Mouse (Mus musculus): ENCODE data around the gene C2cd3. TPM values are rescaled to one million over a fixed set of nuclear protein-coding genes. Genes with fewer than 3 reads are reported as not detected.

The C2cd3 gene
- polyA plus RNA-seq, 1 experiment from 2014 or later = 19.3 TPM

DNA sequence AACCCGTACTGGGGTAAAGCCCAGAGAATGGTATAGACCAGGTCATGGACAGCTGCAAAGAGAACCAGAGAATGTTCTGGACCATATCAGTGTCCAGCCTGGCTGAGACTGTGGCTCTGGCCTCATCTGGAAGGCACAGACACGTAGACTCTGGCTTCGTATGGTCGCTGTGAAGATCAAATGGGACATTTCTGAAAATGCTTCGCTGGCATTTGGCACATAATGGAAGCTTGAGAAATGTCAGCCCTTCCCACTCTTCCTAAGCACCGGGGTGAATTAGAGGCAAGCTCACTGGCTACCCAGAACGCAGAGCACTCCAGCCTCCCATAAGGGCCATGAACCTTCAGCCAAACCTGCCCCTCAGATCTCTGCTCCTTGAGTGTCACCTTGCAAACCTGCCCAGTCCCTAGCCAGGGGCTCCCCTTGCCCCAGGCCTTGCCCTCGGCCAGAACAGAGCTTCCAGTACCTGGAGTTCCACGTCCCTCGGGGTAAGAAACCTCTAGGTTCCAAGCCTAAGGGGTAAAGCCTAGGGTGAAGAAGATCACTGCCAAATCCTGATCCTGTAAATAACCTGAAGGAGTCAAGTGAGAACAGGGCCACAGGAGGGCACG, 98.9 kb downstream of the C2cd3 start:
- ATAC-seq (ENCODE audit: insufficient number of reproducible peaks, insufficient read depth, low FRiP score, low read depth) = no peak
- Histone ChIP-seq H3K4me2 (ENCODE audit: low read length) (no peak overlapping the region), H3K36me3 (ENCODE audit: control insufficient read depth, insufficient read depth, low read length) (peaks cover 8% of the 10 kb centered on the region), H3K4me1 (ENCODE audit: control insufficient read depth in 2 of 2, insufficient read depth in 2 of 2, low read length in 2 of 2) (peaks cover 33 to 34% of the 10 kb centered on the region in 2 experiments), H3K27me3 (ENCODE audit: control insufficient read depth, insufficient read depth, low read length) (no peaks in the 10 kb centered on the region), H3K9me3 (ENCODE audit: control insufficient read depth, low read length) (no peaks in the 10 kb centered on the region), H3K9ac (ENCODE audit: low read length) (no peak overlapping the region), H3K4me3 (ENCODE audit: control insufficient read depth in 1 of 2, insufficient read depth in 1 of 2, low read depth in 1 of 2, low read length in 2 of 2) (no peak overlapping the region), H3K27ac (replicated peaks in 1 of 2; ENCODE audit: control insufficient read depth in 1 of 2, insufficient read depth in 1 of 2, low read depth in 2 of 2, low read length in 2 of 2) (no peak overlapping the region; a peak in 1 of 4 replicates)
- 87% methylated on average over 11 of the region's 11 CpGs for whole genome bisulfite sequencing

DNA sequence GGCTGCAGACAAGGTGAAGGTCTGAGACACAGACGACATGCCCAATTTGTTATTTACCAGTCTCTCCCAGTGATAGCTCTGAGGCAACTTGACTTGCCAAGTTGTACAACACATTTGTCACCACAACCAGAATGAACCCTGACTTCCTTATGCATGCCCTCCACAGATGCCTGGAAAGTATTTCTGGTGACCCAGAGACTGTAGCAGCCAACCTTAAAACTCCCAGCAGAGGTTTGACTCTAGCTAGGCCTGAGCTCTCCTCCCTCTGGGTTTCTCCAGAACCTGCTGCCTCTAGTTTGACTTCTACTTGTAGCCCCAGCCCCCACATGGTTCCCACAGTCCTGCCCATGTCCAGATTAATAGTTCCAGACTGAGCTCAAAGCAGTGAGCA, 99.4 kb downstream of the C2cd3 start:
- H3K9ac ChIP-seq (ENCODE audit: low read length) = no peak overlapping the region
- WGBS = 93% methylated on average over 1 of the region's 1 CpGs
- H3K4me3 ChIP-seq (ENCODE audit: control insufficient read depth in 1 of 2, insufficient read depth in 1 of 2, low read depth in 1 of 2, low read length in 2 of 2) = no peak overlapping the region
- ATAC-seq (ENCODE audit: insufficient number of reproducible peaks, insufficient read depth, low FRiP score, low read depth) = no peak
- peaks cover 28 to 32% of the 10 kb centered on the region in 2 experiments for H3K4me1 ChIP-seq (ENCODE audit: control insufficient read depth in 2 of 2, insufficient read depth in 2 of 2, low read length in 2 of 2)
- no peaks in the 10 kb centered on the region for H3K9me3 ChIP-seq (ENCODE audit: control insufficient read depth, low read length)
- H3K27me3 ChIP-seq (ENCODE audit: control insufficient read depth, insufficient read depth, low read length) = no peaks in the 10 kb centered on the region
- no peak overlapping the region for H3K4me2 ChIP-seq (ENCODE audit: low read length)
- peaks cover 8% of the 10 kb centered on the region for H3K36me3 ChIP-seq (ENCODE audit: control insufficient read depth, insufficient read depth, low read length)
- no peak overlapping the region; a peak in 1 of 4 replicates for H3K27ac ChIP-seq (replicated peaks in 1 of 2; ENCODE audit: control insufficient read depth in 1 of 2, insufficient read depth in 1 of 2, low read depth in 2 of 2, low read length in 2 of 2)

DNA sequence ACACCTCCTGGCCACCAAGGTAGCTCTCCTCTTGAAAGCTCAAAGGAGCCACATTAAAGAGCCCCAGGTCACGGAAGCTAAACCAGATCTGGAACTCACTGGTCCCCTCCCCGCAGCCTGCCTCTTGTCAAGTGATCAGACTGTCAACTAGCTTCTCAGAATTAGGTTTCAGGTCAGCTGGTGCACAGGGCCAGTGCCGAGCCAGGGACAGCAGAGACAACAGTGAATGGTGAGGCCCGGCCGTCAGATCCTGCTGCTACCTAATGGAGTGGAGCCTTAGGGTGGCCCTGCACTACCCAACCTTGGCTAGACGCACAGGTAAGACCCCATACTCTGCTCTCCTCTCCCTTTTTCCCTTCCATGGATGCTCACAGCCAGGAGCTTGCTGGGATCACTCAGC, 100.7 kb downstream of the C2cd3 start, which contains the start of gene Ucp3:
Gene Ucp3, plus strand, starts transcription at position 214 of the 400 bp plus-strand sequence.
- H3K27me3 ChIP-seq (ENCODE audit: control insufficient read depth, insufficient read depth, low read length) = no peaks in the 10 kb centered on the region
- peaks cover 8% of the 10 kb centered on the region for H3K36me3 ChIP-seq (ENCODE audit: control insufficient read depth, insufficient read depth, low read length)
- peaks cover 18 to 24% of the 10 kb centered on the region in 2 experiments for H3K4me1 ChIP-seq (ENCODE audit: control insufficient read depth in 2 of 2, insufficient read depth in 2 of 2, low read length in 2 of 2)
- H3K9me3 ChIP-seq (ENCODE audit: control insufficient read depth, low read length) = no peaks in the 10 kb centered on the region
- H3K4me2 ChIP-seq (ENCODE audit: low read length) = no peak within 1 kb of the TSS
- H3K9ac ChIP-seq (ENCODE audit: low read length) = no peak within 1 kb of the TSS
- H3K4me3 ChIP-seq (ENCODE audit: control insufficient read depth in 1 of 2, insufficient read depth in 1 of 2, low read depth in 1 of 2, low read length in 2 of 2) = no peak within 1 kb of the TSS
- no peak for ATAC-seq (ENCODE audit: insufficient number of reproducible peaks, insufficient read depth, low FRiP score, low read depth)
- no peak within 1 kb of the TSS for H3K27ac ChIP-seq (replicated peaks in 1 of 2; ENCODE audit: control insufficient read depth in 1 of 2, insufficient read depth in 1 of 2, low read depth in 2 of 2, low read length in 2 of 2)
- 60% methylated on average over 6 of the region's 6 CpGs for WGBS

DNA sequence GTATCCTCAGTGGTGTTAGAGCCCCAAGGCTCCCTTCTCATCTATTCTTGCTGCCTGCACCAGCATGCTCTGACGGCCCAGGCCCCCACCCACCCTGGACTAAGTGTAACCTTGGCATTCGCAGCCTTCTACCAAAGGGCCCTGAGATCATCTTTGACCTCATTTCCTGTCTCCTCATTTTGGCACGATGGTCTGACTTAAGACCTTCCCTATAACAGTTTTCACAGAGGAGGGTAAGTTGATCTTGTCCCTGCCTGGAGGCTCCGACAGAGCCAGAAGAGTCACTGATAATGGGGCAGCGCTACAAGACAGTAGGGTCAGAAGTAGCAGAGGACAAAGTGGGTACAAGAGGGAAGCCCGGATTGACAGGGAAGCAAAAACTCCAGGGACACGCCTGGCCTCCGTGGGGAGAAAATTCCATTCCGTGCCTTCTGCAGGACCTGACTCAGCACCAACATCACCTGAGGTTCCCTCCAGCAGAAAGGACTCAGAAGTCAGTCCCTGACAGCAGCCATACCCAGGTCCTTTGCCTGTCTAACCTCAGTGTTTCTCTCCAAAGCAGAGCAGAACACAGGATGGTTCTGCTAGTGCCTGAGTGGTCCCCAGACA, 101.9 kb downstream of the C2cd3 start:
- ATAC-seq (ENCODE audit: insufficient number of reproducible peaks, insufficient read depth, low FRiP score, low read depth) = no peak
- Histone ChIP-seq H3K27ac (replicated peaks in 1 of 2; ENCODE audit: control insufficient read depth in 1 of 2, insufficient read depth in 1 of 2, low read depth in 2 of 2, low read length in 2 of 2) (no peak overlapping the region), H3K4me3 (ENCODE audit: control insufficient read depth in 1 of 2, insufficient read depth in 1 of 2, low read depth in 1 of 2, low read length in 2 of 2) (no peak overlapping the region), H3K9me3 (ENCODE audit: control insufficient read depth, low read length) (no peaks in the 10 kb centered on the region), H3K36me3 (ENCODE audit: control insufficient read depth, insufficient read depth, low read length) (peaks cover 8% of the 10 kb centered on the region), H3K4me2 (ENCODE audit: low read length) (no peak overlapping the region), H3K9ac (ENCODE audit: low read length) (no peak overlapping the region), H3K4me1 (ENCODE audit: control insufficient read depth in 2 of 2, insufficient read depth in 2 of 2, low read length in 2 of 2) (peaks cover 15 to 21% of the 10 kb centered on the region in 2 experiments), H3K27me3 (ENCODE audit: control insufficient read depth, insufficient read depth, low read length) (no peaks in the 10 kb centered on the region)
- WGBS = 53% methylated on average over 9 of the region's 9 CpGs

DNA sequence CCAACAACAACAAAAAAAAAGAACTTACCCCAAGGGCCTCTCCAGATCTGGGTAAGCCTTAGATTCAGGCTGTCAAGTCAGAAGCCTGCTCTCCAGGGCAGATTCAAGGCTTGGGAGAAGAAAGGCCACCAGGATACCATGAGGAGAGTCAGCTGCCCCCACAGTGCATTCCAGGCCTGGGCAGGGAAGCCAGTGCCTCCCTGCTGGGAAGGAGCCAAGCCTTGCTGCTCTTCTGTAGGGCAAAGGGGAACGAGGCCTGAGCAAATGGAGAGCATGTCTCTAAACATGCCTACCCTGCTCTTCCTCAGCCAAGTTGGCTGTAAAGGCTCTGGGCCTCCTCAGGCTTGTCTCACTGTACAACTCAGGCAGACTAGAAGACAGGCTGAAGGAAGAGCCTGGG, 102.6 kb downstream of the C2cd3 start:
- 22% methylated on average over 1 of the region's 1 CpGs for WGBS
- H3K9ac ChIP-seq (ENCODE audit: low read length) = no peak overlapping the region

DNA sequence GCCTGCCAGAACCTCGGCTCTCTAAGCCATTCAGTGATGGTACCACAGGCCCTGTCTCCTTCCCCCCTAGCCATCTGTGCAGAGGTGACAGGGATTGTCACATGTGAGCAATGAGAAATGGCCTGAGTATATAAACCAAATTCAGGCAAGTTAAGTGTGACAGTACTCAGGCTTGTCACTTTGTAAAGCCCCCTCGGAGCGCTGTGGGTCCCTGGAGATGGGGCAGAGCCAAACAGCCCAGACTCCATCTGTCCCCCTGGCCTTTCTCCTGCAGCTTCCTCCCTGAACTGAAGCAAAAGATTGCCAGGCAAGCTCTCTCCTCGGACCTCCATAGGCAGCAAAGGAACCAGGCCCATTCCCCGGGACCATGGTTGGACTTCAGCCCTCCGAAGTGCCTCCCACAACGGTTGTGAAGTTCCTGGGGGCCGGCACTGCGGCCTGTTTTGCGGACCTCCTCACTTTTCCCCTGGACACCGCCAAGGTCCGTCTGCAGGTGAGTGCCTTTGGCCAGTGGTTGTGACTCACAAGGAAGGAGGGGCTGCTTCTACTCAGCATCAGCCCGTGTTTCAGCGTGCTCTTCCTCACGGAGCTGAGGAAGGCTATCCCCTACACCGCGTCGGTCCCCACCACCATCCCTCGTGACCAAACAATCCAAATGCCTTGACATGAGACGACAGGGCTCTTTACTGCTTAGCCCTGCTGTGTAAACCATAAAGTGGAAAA, 107.2 kb downstream of the C2cd3 start:
- Histone ChIP-seq H3K27me3 (ENCODE audit: control insufficient read depth, insufficient read depth, low read length) (no peaks in the 10 kb centered on the region), H3K4me1 (ENCODE audit: control insufficient read depth in 2 of 2, insufficient read depth in 2 of 2, low read length in 2 of 2) (peaks cover 7 to 10% of the 10 kb centered on the region in 2 experiments), H3K9ac (ENCODE audit: low read length) (no peak overlapping the region), H3K4me2 (ENCODE audit: low read length) (no peak overlapping the region), H3K4me3 (ENCODE audit: control insufficient read depth in 1 of 2, insufficient read depth in 1 of 2, low read depth in 1 of 2, low read length in 2 of 2) (no peak overlapping the region), H3K9me3 (ENCODE audit: control insufficient read depth, low read length) (no peaks in the 10 kb centered on the region), H3K27ac (replicated peaks in 1 of 2; ENCODE audit: control insufficient read depth in 1 of 2, insufficient read depth in 1 of 2, low read depth in 2 of 2, low read length in 2 of 2) (no peak overlapping the region), H3K36me3 (ENCODE audit: control insufficient read depth, insufficient read depth, low read length) (no peaks in the 10 kb centered on the region)
- no peak for ATAC-seq (ENCODE audit: insufficient number of reproducible peaks, insufficient read depth, low FRiP score, low read depth)
- 75% methylated on average over 20 of the region's 20 CpGs for WGBS

More for the DNA sequence above, 102.6 kb downstream of the C2cd3 start:
- peaks cover 15 to 19% of the 10 kb centered on the region in 2 experiments for H3K4me1 ChIP-seq (ENCODE audit: control insufficient read depth in 2 of 2, insufficient read depth in 2 of 2, low read length in 2 of 2)
- ATAC-seq (ENCODE audit: insufficient number of reproducible peaks, insufficient read depth, low FRiP score, low read depth) = peak; percentile 45; the same call in 1 of the 2 replicates
- H3K27me3 ChIP-seq (ENCODE audit: control insufficient read depth, insufficient read depth, low read length) = no peaks in the 10 kb centered on the region
- no peak overlapping the region for H3K4me3 ChIP-seq (ENCODE audit: control insufficient read depth in 1 of 2, insufficient read depth in 1 of 2, low read depth in 1 of 2, low read length in 2 of 2)
- no peaks in the 10 kb centered on the region for H3K9me3 ChIP-seq (ENCODE audit: control insufficient read depth, low read length)
- H3K27ac ChIP-seq (replicated peaks in 1 of 2; ENCODE audit: control insufficient read depth in 1 of 2, insufficient read depth in 1 of 2, low read depth in 2 of 2, low read length in 2 of 2) = peak overlapping the region; percentile 20 to 50; a peak in 1 of 4 replicates
- H3K4me2 ChIP-seq (ENCODE audit: low read length) = no peak overlapping the region
- peaks cover under 1% of the 10 kb centered on the region for H3K36me3 ChIP-seq (ENCODE audit: control insufficient read depth, insufficient read depth, low read length)

DNA sequence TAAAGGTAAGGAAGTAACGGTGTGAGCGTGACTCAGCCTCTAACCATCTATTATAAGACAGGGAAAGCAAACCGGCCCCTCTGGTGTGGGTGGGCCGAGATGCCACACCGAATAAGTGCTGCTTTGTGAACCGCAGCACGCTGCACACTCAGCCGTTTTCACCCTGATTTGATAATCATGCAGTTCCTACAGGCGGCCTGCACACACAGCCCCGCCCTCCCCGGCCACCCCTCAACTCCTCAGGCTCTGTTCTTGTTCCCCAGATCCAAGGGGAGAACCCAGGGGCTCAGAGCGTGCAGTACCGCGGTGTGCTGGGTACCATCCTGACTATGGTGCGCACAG, 107.8 kb downstream of the C2cd3 start:
- Histone ChIP-seq H3K9me3 (ENCODE audit: control insufficient read depth, low read length) (no peaks in the 10 kb centered on the region), H3K36me3 (ENCODE audit: control insufficient read depth, insufficient read depth, low read length) (no peaks in the 10 kb centered on the region), H3K4me3 (ENCODE audit: control insufficient read depth in 1 of 2, insufficient read depth in 1 of 2, low read depth in 1 of 2, low read length in 2 of 2) (no peak overlapping the region), H3K4me1 (ENCODE audit: control insufficient read depth in 2 of 2, insufficient read depth in 2 of 2, low read length in 2 of 2) (peaks cover 3 to 6% of the 10 kb centered on the region in 2 experiments), H3K9ac (ENCODE audit: low read length) (no peak overlapping the region), H3K4me2 (ENCODE audit: low read length) (no peak overlapping the region), H3K27me3 (ENCODE audit: control insufficient read depth, insufficient read depth, low read length) (no peaks in the 10 kb centered on the region), H3K27ac (replicated peaks in 1 of 2; ENCODE audit: control insufficient read depth in 1 of 2, insufficient read depth in 1 of 2, low read depth in 2 of 2, low read length in 2 of 2) (no peak overlapping the region)
- WGBS = 59% methylated on average over 15 of the region's 15 CpGs
- ATAC-seq (ENCODE audit: insufficient number of reproducible peaks, insufficient read depth, low FRiP score, low read depth) = no peak

All from heart, embryonic 14.5 days (tissue).